Mouse (Mus musculus) mature B cell (primary cell): ENCODE data around the gene Thsd7a.

Experiments
- in situ Hi-C: fragments of 300-500 bp; cut with MboI; formaldehyde crosslinking; loops from 2 replicates; pipeline ENCODE4 v1.14.3; 2019

Gene Thsd7a

GRCm38 (mm10) chr6:12748787-12749530 lies at the start of gene Thsd7a:
TSS of gene Thsd7a (minus strand) at chr6:12749410.
- in situ Hi-C loops = no loop called here

- in situ Hi-C loops = no loop called here
Measured at GRCm38 (mm10) chr6:12787129-12787528, 37.9 kb upstream of the Thsd7a start.

DNA sequence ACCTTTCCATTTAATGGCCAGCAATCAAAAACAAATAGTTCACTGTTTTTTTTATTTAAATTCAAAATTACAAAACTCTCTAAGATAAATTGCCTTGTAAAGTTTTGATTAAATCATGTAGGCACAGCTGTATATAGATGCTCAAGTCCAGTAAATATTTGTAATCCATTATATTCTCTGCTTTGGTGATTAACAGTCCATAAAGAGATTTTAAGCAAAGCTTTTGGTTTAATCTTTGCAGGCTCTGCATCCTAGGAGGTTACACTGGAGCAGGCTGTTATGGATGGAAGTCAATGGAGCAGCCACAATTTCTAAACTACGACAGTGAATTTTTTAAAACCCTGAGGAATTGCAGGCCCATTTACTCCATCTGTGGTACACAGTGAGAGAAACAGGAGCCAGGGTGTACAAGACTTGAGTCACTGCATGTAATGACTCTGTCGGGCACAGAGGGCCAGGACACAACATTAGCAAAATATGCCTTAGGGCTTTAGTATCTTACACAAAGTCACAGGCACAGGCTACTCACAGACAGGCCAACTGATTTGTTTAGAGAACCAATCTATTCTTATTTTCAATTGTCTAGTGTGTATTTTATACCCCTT lies 37.3 kb upstream of the Thsd7a start:
- in situ Hi-C loops = no loop called here

- in situ Hi-C loops = no loop called here
Measured at GRCm38 (mm10) chr6:12784918-12785618, 35.9 kb upstream of the Thsd7a start.

- in situ Hi-C loops = no loop called here
Measured at GRCm38 (mm10) chr6:12772799-12773198, 23.6 kb upstream of the Thsd7a start.

DNA sequence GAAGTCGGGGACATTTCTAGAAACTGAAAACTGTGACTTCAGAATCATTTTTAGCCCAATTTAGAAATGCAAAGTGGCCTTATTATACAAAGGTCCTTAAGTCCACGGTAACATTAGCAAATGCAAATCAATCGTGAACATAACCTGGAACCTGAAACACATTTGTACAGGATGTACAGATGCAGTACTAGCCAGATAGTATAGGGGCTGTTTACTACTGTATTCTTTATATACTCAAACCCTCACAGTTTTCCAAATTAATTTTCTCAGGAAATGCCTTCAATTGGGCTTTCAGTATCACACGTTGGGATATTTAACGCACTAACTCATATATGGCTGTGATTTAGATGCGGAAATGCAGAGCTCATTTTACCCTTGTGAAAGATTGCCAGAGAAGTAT lies 16.0 kb upstream of the Thsd7a start:
- in situ Hi-C loops = no loop called here

DNA sequence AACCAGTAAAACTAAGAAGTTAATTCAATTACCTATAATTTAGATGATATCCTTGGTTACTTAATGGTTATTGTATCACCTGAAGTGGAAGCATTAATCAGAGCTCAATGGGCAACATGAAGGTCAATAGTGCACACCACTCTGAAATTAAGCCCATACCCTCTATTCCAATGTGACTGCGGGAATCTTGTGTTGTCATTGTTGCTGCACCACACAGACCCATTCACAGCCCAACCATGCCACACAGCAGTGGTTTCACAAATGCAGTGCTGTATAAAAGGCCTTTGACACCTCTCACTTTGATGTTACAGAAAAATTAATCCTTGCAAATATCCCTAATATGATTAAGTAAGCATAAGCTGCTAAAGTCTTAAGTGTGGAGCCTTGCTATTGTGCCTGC lies 15.4 kb upstream of the Thsd7a start:
- in situ Hi-C loops = no loop called here

GRCm38 (mm10) chr6:12763816-12764215 lies 14.6 kb upstream of the Thsd7a start:
- in situ Hi-C loops = no loop called here

GRCm38 (mm10) chr6:12759328-12760193 lies 10.4 kb upstream of the Thsd7a start:
- in situ Hi-C loops = no loop called here

DNA sequence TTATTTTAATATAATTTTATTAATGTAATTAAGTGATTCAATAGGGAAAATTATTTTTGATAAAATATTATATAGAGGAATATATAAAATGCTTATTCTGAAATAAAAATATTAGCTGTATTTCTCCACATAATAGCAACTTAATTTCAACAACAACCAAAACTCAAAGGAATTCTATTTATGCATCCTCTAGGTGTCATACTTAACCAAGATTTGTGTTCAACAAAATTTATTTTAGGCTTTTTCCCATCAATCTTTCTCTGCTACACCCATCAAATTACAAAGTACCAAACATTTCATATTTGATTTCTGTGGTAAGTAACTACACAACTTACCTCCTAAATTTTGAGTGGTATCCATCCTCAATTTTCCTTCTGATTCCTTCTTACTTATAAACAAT lies 3.1 kb upstream of the Thsd7a start:
- in situ Hi-C loops = no loop called here

DNA sequence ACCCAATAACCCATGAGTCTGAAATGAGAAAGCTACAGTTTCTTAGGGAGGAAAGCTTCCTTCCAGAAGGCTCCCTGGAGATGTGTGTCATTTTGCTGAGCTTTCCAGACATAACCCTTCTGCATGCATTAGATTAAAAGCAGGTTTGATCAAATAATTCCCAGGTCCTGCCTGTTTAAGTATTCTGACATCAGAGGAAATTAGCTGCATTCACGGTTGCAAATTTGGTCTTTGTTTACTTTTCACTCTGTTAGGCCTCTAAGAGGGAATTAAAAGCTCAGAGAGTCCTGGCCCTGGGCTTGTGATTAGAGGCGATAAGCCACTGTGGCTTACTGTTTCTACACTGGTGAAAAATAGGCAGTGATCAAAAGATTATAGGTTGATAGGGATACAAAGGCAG lies 1.2 kb upstream of the Thsd7a start:
- in situ Hi-C loops = no loop called here

DNA sequence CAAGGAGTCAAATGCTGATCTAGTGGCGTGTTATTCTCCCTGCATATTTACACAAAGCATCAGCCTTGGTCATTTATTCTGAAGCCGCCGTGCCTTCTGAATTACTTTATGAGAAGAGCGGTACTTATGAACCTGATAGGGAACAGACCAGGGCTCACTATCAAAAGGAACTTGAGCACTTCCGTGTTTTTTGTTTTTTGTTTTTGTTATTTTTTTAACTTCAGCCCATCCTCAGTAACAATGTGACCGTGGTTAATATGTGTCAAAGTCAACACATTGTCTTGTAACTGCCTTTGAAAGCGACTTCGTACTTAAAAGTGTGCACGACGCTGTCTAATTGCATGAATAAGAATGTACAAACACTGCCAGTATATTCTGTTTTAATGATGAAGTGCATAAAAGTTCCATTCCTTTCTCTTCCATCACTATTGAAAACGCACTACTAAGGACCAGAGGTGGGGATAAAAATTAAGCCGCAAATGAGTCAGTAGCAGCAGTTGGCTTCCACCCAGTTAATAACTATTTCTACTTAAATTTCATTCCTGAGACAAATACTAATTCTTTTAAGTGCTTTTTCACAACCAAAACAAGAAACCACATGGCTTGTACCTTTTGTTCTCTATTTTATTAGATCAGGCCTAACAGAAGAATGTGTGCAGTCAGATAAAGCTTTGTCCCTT lies 461 bp upstream of the Thsd7a start:
- in situ Hi-C loops = no loop called here

GRCm38 (mm10) chr6:12748454-12748786 lies 790 bp downstream of the Thsd7a start:
- in situ Hi-C loops = no loop called here

GRCm38 (mm10) chr6:12747856-12748450 lies 1.3 kb downstream of the Thsd7a start:
- in situ Hi-C loops = no loop called here

DNA sequence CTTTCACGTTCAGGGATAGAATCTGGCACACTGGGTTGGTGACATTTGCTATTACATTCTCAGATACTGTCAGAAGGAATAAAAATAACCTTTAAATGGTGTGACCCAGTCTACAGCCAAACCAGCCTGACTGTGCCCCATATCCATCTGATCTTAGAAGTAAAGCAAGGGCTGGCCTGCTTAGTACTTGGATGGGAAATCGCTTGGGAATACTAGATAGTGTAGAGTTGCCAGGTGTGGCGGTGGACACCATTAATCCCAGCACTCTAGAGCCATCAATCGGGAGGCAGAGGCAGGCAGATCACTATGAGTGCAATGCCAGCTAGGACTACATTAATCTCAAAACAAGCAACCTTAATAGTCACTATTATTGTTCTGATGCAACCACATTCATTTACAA lies 6.4 kb downstream of the Thsd7a start:
- in situ Hi-C loops = no loop called here

DNA sequence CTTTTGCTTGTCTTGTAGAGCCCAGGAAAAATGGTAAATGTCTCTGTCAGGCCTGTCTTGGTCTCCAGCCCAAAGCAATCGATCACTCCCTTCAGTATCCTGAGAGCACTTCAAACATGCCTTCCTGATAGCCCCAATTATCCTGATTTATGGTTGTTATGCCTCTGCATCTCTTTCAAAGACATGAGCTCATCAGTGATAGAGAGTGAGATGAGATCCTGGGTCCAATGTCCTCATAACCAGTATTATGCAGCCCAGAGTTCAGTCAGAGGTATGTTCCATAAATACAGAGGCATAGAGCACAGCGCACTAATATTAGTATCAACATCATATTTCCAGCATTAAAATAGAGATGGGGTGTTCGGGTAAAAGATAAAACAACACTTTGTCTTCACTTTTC lies 15.3 kb downstream of the Thsd7a start:
- in situ Hi-C loops = no loop called here

GRCm38 (mm10) chr6:12716071-12716470 lies 33.1 kb downstream of the Thsd7a start:
- in situ Hi-C loops = no loop called here

DNA sequence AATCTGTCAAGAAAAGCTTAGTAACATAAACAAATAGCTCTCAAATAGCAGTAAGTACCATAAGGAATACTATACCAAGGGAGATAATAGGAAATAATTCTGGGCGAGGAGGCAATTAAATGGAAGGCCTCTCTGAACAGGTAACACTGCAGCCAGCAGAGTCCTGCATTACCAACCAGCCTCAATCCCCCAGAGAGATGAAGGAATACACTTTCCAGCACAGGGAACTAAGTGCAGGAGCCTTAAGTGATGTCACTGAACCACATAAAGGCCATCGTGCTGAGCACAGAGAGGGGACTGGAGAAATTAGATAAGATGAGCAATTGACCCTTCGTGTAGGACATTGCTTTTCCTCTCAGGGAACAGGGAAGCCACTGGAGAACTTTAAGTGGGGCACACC lies 36.6 kb downstream of the Thsd7a start:
- in situ Hi-C loops = no loop called here

- in situ Hi-C loops = no loop called here
Measured at GRCm38 (mm10) chr6:12702925-12703324, 46.3 kb downstream of the Thsd7a start.

DNA sequence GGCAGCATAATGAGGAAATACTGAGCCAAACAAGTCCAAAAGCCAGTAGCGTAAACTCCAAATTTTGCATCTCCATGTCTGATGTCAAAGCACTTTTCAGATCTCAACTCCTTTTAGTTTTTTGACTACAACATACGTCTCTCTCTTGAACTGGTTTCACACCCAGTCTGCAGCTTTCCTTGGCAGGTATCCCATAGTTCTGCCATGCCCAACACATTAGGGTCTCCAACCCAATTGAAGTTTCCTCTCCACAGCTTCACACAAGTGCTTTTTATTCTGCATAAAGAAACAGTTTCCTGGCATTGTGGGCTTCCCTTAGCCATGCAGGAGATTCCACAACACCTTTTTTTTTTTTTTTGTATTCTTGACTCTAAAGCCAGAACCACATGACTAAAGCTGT lies 50.1 kb downstream of the Thsd7a start:
- in situ Hi-C loops = no loop called here

DNA sequence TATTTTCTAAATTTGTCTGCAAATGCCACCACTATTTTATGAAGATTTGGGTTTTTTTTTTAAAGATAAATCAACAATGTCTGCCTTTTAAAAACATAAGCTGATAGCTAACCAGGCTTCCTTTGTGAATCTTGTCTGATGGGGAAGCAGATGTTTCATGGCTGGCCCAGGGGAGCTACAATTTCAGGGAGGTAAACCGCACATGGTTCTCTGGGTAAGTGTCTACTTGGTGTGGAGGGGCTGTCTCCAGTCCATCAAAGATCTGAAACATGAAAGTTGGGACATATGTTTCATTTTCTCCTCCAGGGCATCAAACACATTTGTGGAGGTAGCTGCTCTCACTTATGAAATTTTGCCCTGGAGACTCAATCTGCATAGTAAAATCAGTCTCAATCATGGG lies 55.5 kb downstream of the Thsd7a start:
- in situ Hi-C loops = no loop called here
